Mouse (Mus musculus) adrenal gland, postnatal 36 days (tissue): ENCODE measurements around the gene Olfr619. TPM values are rescaled to one million over a fixed set of nuclear protein-coding genes. Genes with fewer than 3 reads are reported as not detected.

Experiments
- DNase-seq, 2 experiments: peaks; one replicate each; pipeline ENCODE4 v3.0.0; 2021; ENCODE audit warnings: mixed read lengths in 1 of 2
- long read RNA-seq, 2 experiments: library from polyadenylated mRNA; stranded (forward); transcript quantifications; one replicate each; pipeline ENCODE4 v2.0.0; 2021; ENCODE audit warnings: borderline sequencing depth in 2 of 2
- microRNA-seq: library from miRNA; unstranded; fragments of <30 nt; microRNA quantifications from one replicate; pipeline ENCODE4 v1.2.0, GENCODE M21; 2021
- total RNA-seq, 2 experiments: library from RNA; stranded (reverse); gene quantifications; 2 replicates each; pipeline ENCODE4 v1.2.3; 2021

Gene Olfr619
- total RNA-seq = not detected
- long read RNA-seq, experiment 1 = 0 reads
- long read RNA-seq, experiment 2 = 0 reads

GRCm38 (mm10) chr7:103600275-103600674 lies at the start of gene Olfr619:
TSS of gene Olfr619 (plus strand) at chr7:103600575.
- no peak for DNase-seq

DNA sequence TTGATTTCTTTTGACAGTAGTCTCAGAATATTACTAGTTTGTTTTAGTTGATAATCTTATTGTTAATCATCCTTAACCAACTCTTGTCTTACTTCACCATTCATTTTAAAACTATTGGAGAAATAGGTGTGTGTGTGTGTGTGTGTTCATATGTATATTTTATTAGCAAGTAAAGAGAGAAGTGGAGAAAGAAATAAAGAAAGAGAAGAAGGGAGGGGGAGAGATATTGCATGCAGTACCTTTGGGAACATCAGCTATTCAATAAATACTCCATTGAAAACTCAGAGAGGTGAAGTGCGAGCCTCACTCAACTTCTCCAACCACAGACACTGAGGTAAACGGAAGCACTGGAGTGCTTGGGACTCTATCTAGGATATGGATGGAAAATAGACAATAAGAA lies 44.6 kb upstream of the Olfr619 start, which contains the start of gene Olfr615:
Gene Olfr615 (plus strand): TSS at position 301 of the 400 bp plus-strand sequence.
- DNase-seq = no peak

DNA sequence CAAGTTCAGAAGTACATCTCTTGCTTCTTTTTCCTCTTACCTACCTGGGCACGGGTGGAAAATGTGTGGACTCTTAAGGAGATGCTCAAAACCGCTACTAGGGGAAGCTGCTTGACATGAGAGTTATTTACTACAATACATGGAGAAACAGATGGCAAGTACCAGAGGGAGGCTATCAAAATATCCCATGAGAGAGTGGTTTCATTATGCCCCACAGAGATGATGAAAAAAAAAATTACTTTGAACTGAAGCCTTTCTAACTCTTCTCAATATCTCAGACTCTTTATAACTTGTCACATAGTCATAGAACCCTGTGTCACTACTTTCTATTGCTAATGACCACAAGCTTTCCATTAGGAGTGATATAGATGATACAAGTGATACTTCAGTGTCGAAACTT lies 31.3 kb upstream of the Olfr619 start, which contains the start of gene Olfr616:
Gene Olfr616 (minus strand): TSS at position 101 of the 400 bp plus-strand sequence.
- DNase-seq = no peak

DNA sequence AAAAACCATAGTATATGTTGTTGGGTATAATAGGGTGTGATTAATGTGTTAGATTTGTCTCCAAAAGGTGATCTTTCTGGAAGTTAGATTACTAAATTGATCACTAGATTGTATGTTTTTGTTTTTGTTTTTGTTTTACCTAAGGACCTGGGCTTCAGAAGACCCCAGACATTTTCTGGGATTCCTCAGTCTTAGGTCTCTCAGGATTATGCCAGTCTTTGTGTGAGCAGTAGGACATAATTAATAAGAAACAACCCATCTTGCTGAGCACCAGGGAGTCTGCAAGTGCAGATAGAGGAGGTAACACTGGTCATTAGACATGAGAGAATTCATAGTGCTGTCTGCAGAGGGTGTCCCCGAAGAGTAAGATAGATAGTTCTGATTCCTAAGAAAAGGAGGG lies 27.6 kb upstream of the Olfr619 start, which contains the start of gene Olfr617:
Gene Olfr617 (plus strand): TSS at position 301 of the 400 bp plus-strand sequence.
- DNase-seq = no peak

DNA sequence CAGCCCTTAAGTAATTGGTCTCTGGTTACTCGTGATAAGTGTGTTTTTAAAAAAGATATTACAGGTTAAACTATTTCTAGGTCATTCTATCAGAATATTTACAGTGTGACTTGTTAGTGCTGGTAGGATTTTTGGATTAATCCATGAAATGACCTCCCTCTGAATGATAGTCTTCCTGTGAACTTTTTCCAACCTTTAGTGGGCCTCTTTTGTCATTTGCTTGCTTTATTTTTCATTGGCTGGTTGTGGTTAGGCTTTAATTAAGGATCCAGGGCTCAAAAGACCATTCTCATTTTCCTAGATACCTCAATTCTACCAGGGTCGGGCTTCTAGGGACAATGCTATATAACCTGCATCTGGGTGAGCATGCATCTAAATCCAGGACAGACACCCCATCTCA lies 10.6 kb upstream of the Olfr619 start, which contains the start of gene Olfr618:
Gene Olfr618 (plus strand): TSS at position 301 of the 400 bp plus-strand sequence.
- no peak for DNase-seq

DNA sequence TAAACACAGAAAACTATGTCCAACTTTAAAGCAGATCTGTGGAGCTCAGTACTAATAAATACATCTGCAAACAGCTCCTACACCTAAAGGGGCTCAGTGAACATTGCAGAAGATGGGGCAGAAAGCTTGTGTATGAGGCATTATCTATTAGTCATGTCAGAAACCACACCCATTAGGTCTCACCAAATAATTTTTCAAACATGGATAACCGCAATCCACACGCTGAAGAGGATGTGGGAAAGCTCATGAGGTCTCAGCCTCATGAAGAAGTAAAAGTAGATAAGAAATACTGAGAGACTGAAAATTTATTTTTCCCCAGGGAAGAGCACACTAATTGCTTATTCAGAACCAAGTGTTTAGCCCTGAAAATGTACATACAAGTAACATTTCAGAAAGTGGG lies 7.0 kb downstream of the Olfr619 start:
- DNase-seq = no peak

DNA sequence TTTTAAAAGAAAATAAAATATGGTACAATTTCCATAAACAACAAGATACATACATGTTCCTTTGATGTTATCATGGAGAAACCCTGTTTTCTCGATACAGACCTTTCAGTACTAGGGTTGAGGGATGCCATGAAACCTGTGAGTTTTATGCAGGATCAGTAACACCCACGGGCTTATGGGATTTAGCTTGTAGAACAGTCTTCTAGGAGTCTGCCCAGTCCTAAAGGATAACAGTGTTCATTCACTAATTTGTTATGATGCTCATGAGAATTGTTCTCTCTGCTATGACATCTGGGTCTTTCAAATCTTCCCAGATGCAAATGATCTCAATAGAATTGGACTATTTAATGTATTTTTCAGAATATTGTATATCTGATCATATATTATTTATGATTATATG lies 12.1 kb downstream of the Olfr619 start, which contains the start of gene Olfr620:
Gene Olfr620 (minus strand): TSS at position 101 of the 400 bp plus-strand sequence.
- DNase-seq = no peak

DNA sequence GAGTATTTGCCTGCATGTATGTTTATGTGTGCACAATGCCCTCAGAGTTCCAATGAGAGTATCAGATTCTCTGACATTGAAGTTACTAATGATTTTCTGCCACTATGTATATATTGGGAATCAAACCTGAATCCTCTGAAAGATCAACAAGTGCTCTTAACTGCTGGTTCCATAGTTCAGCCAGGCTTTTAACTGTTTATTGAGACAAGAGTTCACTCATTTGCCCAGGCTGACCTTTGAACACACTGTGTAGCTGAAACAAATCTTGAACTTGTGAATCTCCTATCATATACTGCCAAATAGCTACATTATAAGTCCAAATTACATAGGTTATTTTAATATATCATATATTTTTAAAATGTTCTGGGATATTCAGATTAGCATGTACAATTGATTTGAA lies 36.4 kb downstream of the Olfr619 start:
- no peak for DNase-seq

- DNase-seq = no peak
Observed at GRCm38 (mm10) chr7:103642602-103643001, 42.2 kb downstream of the Olfr619 start, which contains the start of gene Olfr622. TSS of gene Olfr622 (minus strand) at chr7:103642702.

DNA sequence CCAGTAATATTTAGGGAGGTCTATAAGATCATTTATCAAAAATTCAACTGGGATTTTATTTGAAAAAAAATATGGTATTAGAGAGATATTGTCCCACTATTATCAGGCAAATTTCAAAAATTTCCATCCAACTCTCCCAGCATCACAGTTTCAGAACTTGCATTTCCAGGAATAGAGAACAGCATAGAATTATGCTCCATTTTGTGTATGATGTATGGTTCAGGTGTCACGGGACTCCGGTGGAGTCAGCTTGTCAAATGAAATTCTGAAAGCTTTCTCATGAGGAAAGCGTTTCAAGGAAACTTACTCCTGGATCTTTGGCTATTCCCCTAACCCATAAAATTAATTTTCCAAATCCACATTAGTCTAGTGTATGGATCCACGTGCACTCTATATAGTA lies 43.7 kb downstream of the Olfr619 start:
- DNase-seq = no peak

Small RNA genes lying within 50 kb of the gene (microRNA-seq; reads per million reads assigned to microRNA genes)
- not detected for gene Gm26506

Other genes with a start within 250 kb of the Olfr619 start
- gene Olfr601, start 237.9 kb upstream of the Olfr619 start, total RNA-seq = not detected
- gene Olfr603, start 214.4 kb upstream of the Olfr619 start, total RNA-seq = not detected
- gene Usp17lc, start 185.5 kb upstream of the Olfr619 start, total RNA-seq = not detected
- not detected for gene Olfr605, start 155.1 kb upstream of the Olfr619 start, total RNA-seq
- not detected for gene Olfr606, start 151.5 kb upstream of the Olfr619 start, total RNA-seq
- not detected for gene Olfr607, start 136.4 kb upstream of the Olfr619 start, total RNA-seq
- not detected for gene Olfr608, start 130.7 kb upstream of the Olfr619 start, total RNA-seq
- not detected for gene Olfr609, start 102.5 kb upstream of the Olfr619 start, total RNA-seq
- gene Olfr610, start 88.5 kb upstream of the Olfr619 start, total RNA-seq = not detected
- not detected for gene Olfr611, start 79.7 kb upstream of the Olfr619 start, total RNA-seq
- gene Olfr612, start 57.9 kb upstream of the Olfr619 start, total RNA-seq = not detected
- gene Olfr613, start 52.5 kb upstream of the Olfr619 start, total RNA-seq = not detected
- not detected for gene Olfr615, start 44.5 kb upstream of the Olfr619 start, total RNA-seq
- not detected for gene Olfr616, start 31.4 kb upstream of the Olfr619 start, total RNA-seq
- gene Olfr617, start 27.5 kb upstream of the Olfr619 start, total RNA-seq = not detected
- gene Olfr618, start 10.5 kb upstream of the Olfr619 start, total RNA-seq = not detected
- gene Olfr620, start 12.0 kb downstream of the Olfr619 start, total RNA-seq = not detected
- not detected for gene Olfr622, start 42.1 kb downstream of the Olfr619 start, total RNA-seq
- not detected for gene Olfr623, start 63.1 kb downstream of the Olfr619 start, total RNA-seq
- not detected for gene Olfr624, start 70.6 kb downstream of the Olfr619 start, total RNA-seq
- not detected for gene Olfr625-ps1, start 82.1 kb downstream of the Olfr619 start, total RNA-seq
- gene Olfr243, start 114.1 kb downstream of the Olfr619 start, total RNA-seq = not detected
- not detected for gene Olfr628, start 129.8 kb downstream of the Olfr619 start, total RNA-seq
- gene Olfr629, start 144.4 kb downstream of the Olfr619 start, total RNA-seq = not detected
- gene Olfr630, start 156.8 kb downstream of the Olfr619 start, total RNA-seq = not detected
- not detected for gene Olfr69, start 171.0 kb downstream of the Olfr619 start, total RNA-seq
- gene Olfr68, start 179.1 kb downstream of the Olfr619 start, total RNA-seq = not detected
- not detected for gene Olfr67, start 191.2 kb downstream of the Olfr619 start, total RNA-seq
- 100 to 1,000 TPM; 243 to 471 TPM for gene Hbb-bt, start 213.4 kb downstream of the Olfr619 start, total RNA-seq
- 1,000 to 10,000 TPM; 1,998 to 3,266 TPM for gene Hbb-bs, start 227.5 kb downstream of the Olfr619 start, total RNA-seq
- not detected for gene Hbb-bh2, start 239.9 kb downstream of the Olfr619 start, total RNA-seq
- not detected for gene Hbb-bh1, start 242.6 kb downstream of the Olfr619 start, total RNA-seq